Mouse (Mus musculus) liver, adult (tissue): Measurements from ENCODE around the gene D630045J12Rik.

ENCODE experiments used
- GATA4 ChIP-seq: IDR thresholded peaks from 2 replicates; pipeline ENCODE4 v1.6.1; 2014; ENCODE audit warnings: mild to moderate bottlenecking, low read length; ENCODE audit not compliant: insufficient replicate concordance

The D630045J12Rik gene

DNA sequence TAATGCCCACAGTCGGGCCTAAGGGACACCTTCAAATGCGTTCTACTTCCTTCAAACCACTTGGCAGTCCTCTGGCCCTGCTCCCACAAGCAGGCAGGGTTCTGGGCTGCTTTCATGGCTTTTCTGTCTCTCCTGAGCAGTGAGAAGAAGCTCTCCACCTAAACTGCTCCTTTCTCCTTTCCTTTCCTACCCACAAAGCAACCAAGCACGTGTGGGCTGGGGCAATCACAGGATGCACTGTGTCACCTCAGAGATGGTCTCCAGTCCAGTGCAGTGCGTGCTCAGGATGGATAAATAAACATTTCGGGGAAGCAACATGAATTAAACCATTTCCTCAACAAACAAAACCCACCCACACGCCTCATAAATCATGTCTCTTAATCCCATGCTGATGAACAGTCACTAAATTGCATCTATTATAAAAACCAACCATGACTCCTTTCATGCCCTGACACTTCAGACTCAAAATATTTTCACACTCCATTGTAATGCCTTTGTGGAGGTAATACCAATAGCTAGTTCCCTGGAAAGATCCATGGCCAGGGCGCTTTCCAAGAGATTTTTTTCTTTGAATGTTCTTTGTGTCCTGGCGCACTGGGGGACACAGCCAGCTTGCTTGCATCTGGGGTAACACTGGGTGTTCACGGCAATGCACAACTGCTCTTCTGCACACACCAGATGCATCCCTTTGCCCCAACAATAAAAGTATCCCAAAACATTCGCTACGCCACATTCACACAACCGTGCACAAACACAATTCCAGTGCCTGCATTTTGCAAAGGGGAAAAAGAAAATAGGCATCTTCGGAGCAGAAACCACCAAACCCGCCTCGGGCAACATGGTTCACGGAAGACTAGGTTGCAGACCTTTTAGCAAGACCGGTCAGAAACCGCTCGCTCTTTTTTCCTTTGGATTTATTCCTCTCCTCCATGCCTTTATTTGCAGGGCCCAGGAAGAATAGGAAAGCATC lies 758 bp downstream of the D630045J12Rik start:
- no peak for TF ChIP-seq GATA4

- TF ChIP-seq GATA4 = no peak
Observed at GRCm38 (mm10) chr6:38252139-38252538, 1.7 kb downstream of the D630045J12Rik start.

- no peak for TF ChIP-seq GATA4
Observed at GRCm38 (mm10) chr6:38251464-38251863, 2.3 kb downstream of the D630045J12Rik start.

DNA sequence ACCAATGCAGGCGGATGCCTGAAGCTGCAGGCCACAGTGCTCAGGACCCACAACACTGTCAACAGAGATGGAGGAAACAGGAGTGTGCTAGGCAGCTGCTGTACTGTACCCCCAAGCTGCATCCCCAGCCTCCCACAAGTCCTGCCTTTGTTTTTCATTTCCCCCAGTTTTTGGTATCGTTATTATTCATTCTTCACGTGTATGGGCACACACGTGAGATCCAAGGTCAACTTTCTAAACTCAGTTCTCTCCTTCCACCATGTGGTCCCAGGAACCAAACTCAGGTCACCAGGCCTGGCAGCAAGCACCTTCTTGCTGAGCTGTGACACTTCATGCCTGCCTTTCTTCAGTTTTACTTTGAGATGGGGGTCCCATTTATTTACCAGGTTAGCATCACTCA lies 6.4 kb downstream of the D630045J12Rik start:
- no peak for TF ChIP-seq GATA4

DNA sequence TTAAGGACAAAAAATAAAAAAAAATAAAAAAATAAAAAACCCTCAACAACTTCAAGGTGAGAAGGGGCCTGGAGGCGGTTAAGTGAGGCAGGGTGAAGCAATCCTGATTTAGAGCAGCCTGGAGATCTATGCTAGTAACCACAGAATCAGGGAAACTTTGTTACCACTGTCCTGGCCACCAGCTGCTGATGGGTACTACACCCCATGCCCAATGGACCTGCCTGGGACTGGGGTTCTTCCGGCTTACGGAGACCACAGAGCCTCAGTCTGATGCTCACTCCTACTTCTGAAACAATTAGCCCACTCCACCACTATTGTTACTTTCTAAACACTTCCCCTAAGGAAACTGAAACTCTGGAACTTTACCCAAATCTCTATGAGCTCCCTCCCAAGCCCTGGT lies 9.0 kb downstream of the D630045J12Rik start:
- TF ChIP-seq GATA4 = no peak

- no peak for TF ChIP-seq GATA4
Observed at GRCm38 (mm10) chr6:38244167-38244566, 9.6 kb downstream of the D630045J12Rik start.

DNA sequence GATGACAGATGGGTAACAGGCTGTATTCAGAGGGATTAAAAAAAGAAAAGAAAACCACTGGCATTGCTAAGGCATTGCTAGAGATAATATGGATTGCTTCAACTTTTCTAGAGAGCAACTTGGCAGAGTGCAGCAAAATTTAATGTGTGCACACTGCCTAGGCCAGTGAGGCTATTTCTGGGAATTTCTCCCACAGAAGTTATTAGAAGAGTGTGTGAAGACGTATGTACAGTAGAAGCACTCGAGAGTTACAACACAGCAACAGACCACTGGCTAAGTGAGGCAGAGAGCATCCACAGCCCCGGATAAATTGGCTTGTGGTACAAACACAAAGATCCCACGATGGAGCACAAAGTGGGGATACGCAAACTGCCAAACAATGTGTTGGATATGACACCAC lies 11.0 kb downstream of the D630045J12Rik start:
- no peak for TF ChIP-seq GATA4

- TF ChIP-seq GATA4 = no peak
Observed at GRCm38 (mm10) chr6:38242295-38242830, 11.4 kb downstream of the D630045J12Rik start.

- no peak for TF ChIP-seq GATA4
Observed at GRCm38 (mm10) chr6:38241508-38241907, 12.3 kb downstream of the D630045J12Rik start.

- no peak for TF ChIP-seq GATA4
Observed at GRCm38 (mm10) chr6:38240618-38241017, 13.2 kb downstream of the D630045J12Rik start.

- no peak for TF ChIP-seq GATA4
Observed at GRCm38 (mm10) chr6:38238382-38238781, 15.4 kb downstream of the D630045J12Rik start.

- TF ChIP-seq GATA4 = no peak
Observed at GRCm38 (mm10) chr6:38235991-38236658, 17.7 kb downstream of the D630045J12Rik start.

DNA sequence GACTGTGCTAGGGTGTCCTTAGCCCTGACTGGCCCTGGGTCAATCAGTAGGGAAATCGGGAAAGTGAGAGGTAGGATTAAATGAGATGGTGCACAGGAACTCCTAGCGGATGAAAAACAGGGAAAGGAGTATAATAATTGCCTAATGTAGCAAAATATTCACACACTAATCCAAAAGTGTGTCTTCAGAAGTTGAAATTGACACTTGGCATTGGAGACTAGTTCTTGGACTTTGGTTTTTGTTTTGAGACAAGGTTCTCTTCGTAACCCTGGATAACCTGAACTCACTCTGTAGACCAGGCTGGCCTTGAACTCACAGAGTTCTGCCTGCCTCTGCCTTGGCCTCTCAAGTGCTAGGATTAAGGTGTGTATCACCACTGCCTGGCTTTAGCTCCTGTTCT lies 20.0 kb downstream of the D630045J12Rik start:
- no peak for TF ChIP-seq GATA4

- TF ChIP-seq GATA4 = no peak
Observed at GRCm38 (mm10) chr6:38232917-38233316, 20.9 kb downstream of the D630045J12Rik start.

GRCm38 (mm10) chr6:38231994-38232393 lies 21.8 kb downstream of the D630045J12Rik start:
- no peak for TF ChIP-seq GATA4

DNA sequence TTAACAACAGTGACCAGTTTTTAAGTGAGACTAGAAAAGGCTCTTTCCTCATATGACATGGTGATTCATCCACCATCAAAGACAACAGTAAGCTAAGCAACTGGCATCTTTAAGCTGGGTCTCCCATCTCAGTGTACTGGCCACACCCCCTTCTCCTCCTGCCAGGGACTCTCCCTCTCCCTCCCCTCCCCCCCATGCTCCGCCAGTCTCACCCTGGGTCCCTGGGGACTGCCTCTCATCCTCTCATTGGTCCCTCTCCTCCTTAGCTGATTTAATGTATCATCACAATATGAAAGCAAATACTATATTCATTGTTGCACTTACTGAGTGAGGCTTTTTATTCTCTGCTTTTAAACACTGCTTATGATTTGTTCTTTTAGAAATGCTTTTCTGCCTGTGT lies 29.7 kb downstream of the D630045J12Rik start:
- no peak for TF ChIP-seq GATA4
